Mouse (Mus musculus) stomach, embryonic 16.5 days (tissue): ENCODE results near the gene Olfr494. TPM values are rescaled to one million over a fixed set of nuclear protein-coding genes. Genes with fewer than 3 reads are reported as not detected.

Experiments used
- ATAC-seq: fragments of 200-750 bp; cut with Nextera tagmentation; 2 replicates; pipeline ENCODE4 v1.8.0; 2017; ENCODE audit warnings: moderate number of reproducible peaks, moderate TSS enrichment; ENCODE audit not compliant: insufficient read depth, low FRiP score
- H3K27ac ChIP-seq: fragments of 300-500 bp; sonication (generic); 2 replicates; pipeline ENCODE4 v1.5.1; 2014; ENCODE audit warnings: low read length
- H3K27me3 ChIP-seq: fragments of 300-500 bp; sonication (generic); 2 replicates; pipeline ENCODE4 v1.6.1; 2014; ENCODE audit warnings: low read length, control low read depth, mixed read lengths; ENCODE audit not compliant: control insufficient read depth, insufficient read depth
- H3K36me3 ChIP-seq: fragments of 300-500 bp; sonication (generic); 2 replicates; pipeline ENCODE4 v1.6.1; 2014; ENCODE audit warnings: low read length; ENCODE audit not compliant: control insufficient read depth, insufficient read depth
- H3K4me1 ChIP-seq: fragments of 300-500 bp; sonication (generic); 2 replicates; pipeline ENCODE4 v1.6.1; 2014; ENCODE audit warnings: low read length, control low read depth, mixed read lengths; ENCODE audit not compliant: control insufficient read depth, insufficient read depth
- H3K4me2 ChIP-seq: fragments of 300-500 bp; sonication (generic); 2 replicates; pipeline ENCODE4 v1.6.1; 2014; ENCODE audit warnings: low read depth, low read length, mixed read lengths
- H3K4me3 ChIP-seq: fragments of 300-500 bp; sonication (generic); replicated peaks from 2 replicates; pipeline ENCODE4 v1.5.1; 2014; ENCODE audit warnings: mild to moderate bottlenecking, low read length
- H3K9ac ChIP-seq: fragments of 300-500 bp; sonication (generic); 2 replicates; pipeline ENCODE4 v1.6.1; 2014; ENCODE audit warnings: low read length
- H3K9me3 ChIP-seq: fragments of 300-500 bp; sonication (generic); replicated peaks from 2 replicates; pipeline ENCODE4 v1.6.1; 2016; ENCODE audit warnings: low read length, control low read depth; ENCODE audit not compliant: control insufficient read depth
- WGBS: fragments of 180-500 bp; shearing (Covaris S2); extraction: QIAGEN DNeasy Blood & Tissue Kit; methylation state at CpG from one replicate; pipeline ENCODE4 v1.1.7; 2014; 5-methylcytosine and 5-hydroxymethylcytosine counted together
- polyA plus RNA-seq: library from polyadenylated mRNA; unstranded; fragments of >200 nt; fragmentation: Nextera tagmentation; extraction: Ambion mirVana; gene quantifications from 2 replicates; pipeline ENCODE4 v1.2.1, GENCODE M21; 2015

The Olfr494 gene
- not detected in 2 replicates for polyA plus RNA-seq

DNA sequence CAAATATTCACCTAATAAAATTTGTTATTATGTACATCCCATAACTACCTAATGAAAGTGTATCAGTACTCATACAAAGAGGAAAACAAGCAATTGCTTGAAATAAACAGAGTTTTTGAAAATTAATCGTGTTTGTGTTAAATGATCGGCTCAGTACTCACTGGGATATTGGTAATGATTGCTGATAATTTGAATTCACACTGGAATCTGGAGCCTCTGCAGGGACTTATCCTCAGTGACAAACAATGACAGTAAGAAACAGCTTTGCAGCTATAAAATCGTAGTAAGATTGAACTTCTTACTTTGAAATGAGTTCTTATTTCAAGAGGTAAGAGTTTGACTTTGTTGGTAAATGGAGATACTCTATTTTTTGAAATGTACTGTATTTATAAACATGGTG, at the start of gene Olfr494:
TSS of gene Olfr494 (plus strand) at position 301 of the 400 bp plus-strand sequence.
- H3K4me2 ChIP-seq = no peak within 1 kb of the TSS
- no peaks in the 10 kb centered on the region for H3K4me1 ChIP-seq
- no peaks in the 10 kb centered on the region for H3K36me3 ChIP-seq
- H3K9me3 ChIP-seq = no peaks in the 10 kb centered on the region
- H3K4me3 ChIP-seq = no peak within 1 kb of the TSS
- H3K27me3 ChIP-seq = no peaks in the 10 kb centered on the region
- no peak within 1 kb of the TSS for H3K9ac ChIP-seq
- H3K27ac ChIP-seq = no peak within 1 kb of the TSS
- WGBS = 77% methylated on average over 3 of the region's 3 CpGs
- no peak for ATAC-seq

DNA sequence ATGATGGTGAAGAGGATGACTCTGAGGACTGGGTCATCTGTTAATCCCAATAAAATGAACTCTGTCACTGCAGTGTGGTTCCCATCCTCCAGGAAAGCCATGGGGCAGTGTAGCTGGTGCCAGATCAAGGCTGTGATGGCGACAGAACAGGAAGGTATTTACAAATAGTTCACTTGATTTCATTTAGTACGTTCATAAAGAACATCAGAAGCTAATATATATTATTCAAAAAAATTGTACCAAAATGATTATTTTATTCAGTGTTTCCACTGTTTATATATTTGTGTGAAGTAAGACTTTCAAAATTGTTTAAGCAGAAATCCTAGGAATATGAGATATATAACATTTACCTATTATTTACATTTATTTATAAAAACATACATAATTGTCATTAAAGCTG, 41.6 kb upstream of the Olfr494 start, which contains the start of gene Olfr492:
TSS of gene Olfr492 (minus strand) at position 101 of the 400 bp plus-strand sequence.
- H3K4me1 ChIP-seq = no peaks in the 10 kb centered on the region
- H3K9ac ChIP-seq = no peak within 1 kb of the TSS
- H3K36me3 ChIP-seq = no peaks in the 10 kb centered on the region
- no peak within 1 kb of the TSS for H3K4me3 ChIP-seq
- no peak within 1 kb of the TSS for H3K4me2 ChIP-seq
- 82% methylated on average over 2 of the region's 2 CpGs for WGBS
- H3K27ac ChIP-seq = no peak within 1 kb of the TSS
- no peaks in the 10 kb centered on the region for H3K27me3 ChIP-seq
- ATAC-seq = no peak
- no peaks in the 10 kb centered on the region for H3K9me3 ChIP-seq

DNA sequence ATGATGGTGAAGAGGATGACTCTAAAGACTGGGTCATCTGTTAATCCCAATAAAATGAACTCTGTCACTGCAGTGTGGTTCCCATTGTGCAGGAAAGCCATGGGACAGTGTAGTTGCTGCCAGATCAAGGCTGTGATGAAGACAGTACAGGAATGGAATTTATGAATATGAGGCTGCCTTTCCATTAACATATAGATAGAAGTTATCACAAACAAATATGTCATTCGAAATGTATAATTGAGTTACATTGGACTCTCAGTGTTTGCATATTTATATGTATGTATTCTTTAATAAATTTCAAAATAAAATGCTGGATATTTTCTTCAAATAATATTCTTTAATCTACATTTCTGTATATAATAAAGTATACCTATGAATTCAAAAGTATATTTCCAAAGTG, 18.3 kb upstream of the Olfr494 start, which contains the start of gene Olfr493:
TSS of gene Olfr493 (minus strand) at position 101 of the 400 bp plus-strand sequence.
- ATAC-seq = no peak
- no peak within 1 kb of the TSS for H3K4me2 ChIP-seq
- no peaks in the 10 kb centered on the region for H3K36me3 ChIP-seq
- no peaks in the 10 kb centered on the region for H3K9me3 ChIP-seq
- no peaks in the 10 kb centered on the region for H3K27me3 ChIP-seq
- H3K27ac ChIP-seq = no peak within 1 kb of the TSS
- no peak within 1 kb of the TSS for H3K9ac ChIP-seq
- no peaks in the 10 kb centered on the region for H3K4me1 ChIP-seq
- 63% methylated on average over 1 of the region's 1 CpGs for WGBS
- no peak within 1 kb of the TSS for H3K4me3 ChIP-seq

DNA sequence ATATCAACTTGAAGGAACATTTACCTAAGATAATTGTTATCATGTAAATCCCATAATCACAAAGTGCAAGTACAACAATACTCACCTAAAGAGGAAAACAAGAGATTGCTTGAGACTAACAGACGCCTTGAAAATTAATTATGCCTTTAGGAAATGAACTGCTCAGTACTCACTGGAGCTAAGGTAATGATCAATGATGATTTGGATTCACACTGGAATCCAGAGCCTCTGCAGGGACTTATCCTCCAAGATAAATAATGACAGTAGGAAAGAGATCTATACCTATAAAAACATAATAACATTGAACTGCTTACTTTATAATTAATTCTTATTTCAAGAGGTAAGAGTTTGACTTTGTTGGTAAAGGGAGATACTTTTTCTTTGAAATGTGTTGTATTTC, 27.7 kb downstream of the Olfr494 start, which contains the start of gene Olfr495:
TSS of gene Olfr495 (plus strand) at position 301 of the 400 bp plus-strand sequence.
- Histone ChIP-seq H3K36me3 (no peaks in the 10 kb centered on the region), H3K4me2 (no peak within 1 kb of the TSS), H3K9ac (no peak within 1 kb of the TSS), H3K4me1 (no peaks in the 10 kb centered on the region), H3K9me3 (no peaks in the 10 kb centered on the region), H3K27me3 (no peaks in the 10 kb centered on the region), H3K27ac (no peak within 1 kb of the TSS), H3K4me3 (no peak within 1 kb of the TSS)
- WGBS = 57% methylated on average over 1 of the region's 1 CpGs
- no peak for ATAC-seq

Other genes starting within 250 kb of the Olfr494 start
- gene Olfr484, start 237.9 kb upstream of the Olfr494 start, polyA plus RNA-seq = not detected in 2 replicates
- not detected in 2 replicates for gene Olfr485, start 205.5 kb upstream of the Olfr494 start, polyA plus RNA-seq
- not detected in 2 replicates for gene Olfr486, start 192.6 kb upstream of the Olfr494 start, polyA plus RNA-seq
- gene Olfr487, start 150.7 kb upstream of the Olfr494 start, polyA plus RNA-seq = not detected in 2 replicates
- not detected in 2 replicates for gene Olfr488, start 107.0 kb upstream of the Olfr494 start, polyA plus RNA-seq
- gene Olfr490, start 76.4 kb upstream of the Olfr494 start, polyA plus RNA-seq = not detected in 2 replicates
- gene Olfr491, start 51.9 kb upstream of the Olfr494 start, polyA plus RNA-seq = not detected in 2 replicates
- not detected in 2 replicates for gene Olfr492, start 41.7 kb upstream of the Olfr494 start, polyA plus RNA-seq
- gene Olfr493, start 18.4 kb upstream of the Olfr494 start, polyA plus RNA-seq = not detected in 2 replicates
- not detected in 2 replicates for gene Olfr495, start 27.8 kb downstream of the Olfr494 start, polyA plus RNA-seq
- gene Olfr497, start 55.1 kb downstream of the Olfr494 start, polyA plus RNA-seq = not detected in 2 replicates
- not detected in 2 replicates for gene Olfr498, start 100.0 kb downstream of the Olfr494 start, polyA plus RNA-seq
- not detected in 2 replicates for gene Olfr502, start 159.7 kb downstream of the Olfr494 start, polyA plus RNA-seq
- gene Olfr503, start 179.2 kb downstream of the Olfr494 start, polyA plus RNA-seq = not detected in 2 replicates
- gene Olfr504, start 200.5 kb downstream of the Olfr494 start, polyA plus RNA-seq = not detected in 2 replicates
- gene Olfr506, start 245.5 kb downstream of the Olfr494 start, polyA plus RNA-seq = not detected in 2 replicates